ENCODE assay signal across 18 mouse cellular contexts in the genomic region with DNA sequence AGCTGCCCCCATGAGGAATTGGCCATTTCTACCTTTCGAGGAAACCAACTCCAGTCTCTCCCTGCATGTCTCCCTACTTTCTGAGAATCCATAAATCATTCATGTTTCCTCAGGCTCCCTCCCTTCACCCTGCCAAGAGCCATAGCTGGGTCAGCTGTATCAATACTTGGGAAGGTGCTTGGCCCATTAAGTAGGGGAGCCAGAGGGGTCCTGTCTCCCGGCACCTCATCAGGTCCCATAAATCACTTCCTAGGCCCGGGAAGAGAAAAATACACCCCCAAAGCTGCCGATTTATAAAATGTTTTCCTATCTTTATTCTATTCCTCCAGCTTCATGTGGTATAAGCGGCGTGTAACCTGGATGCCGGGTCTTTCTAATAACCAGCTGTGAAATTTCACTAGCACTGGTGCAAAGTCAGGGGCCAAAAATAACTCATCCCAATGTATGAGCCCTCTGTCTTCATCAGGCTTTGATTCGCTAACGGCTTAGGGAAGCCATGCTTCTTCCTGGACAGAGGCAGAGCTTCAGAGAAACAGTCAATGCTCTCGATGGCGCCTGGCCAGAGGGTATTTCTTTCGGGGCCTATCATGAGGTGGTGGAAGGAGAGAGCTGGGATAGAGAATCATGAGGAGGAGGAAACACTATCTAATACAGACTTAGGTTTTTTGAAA.
"Had no signal": no experiment of that assay in that cellular context is flagged by ENCODE, and none has a peak within 500 bp of the region (broad histone marks: within the 10 kb centered on the region; RNA-seq: fewer than 3 reads in every experiment).

No protein-coding gene starts in this region.

- ATAC-seq: hindbrain, embryonic 16.5 days; intestine, embryonic 15.5 days; midbrain, embryonic 13.5 days; midbrain, embryonic 16.5 days had no signal

- DNase-seq: kidney, adult 11 months; kidney, adult 8-10 months; kidney, postnatal 36 days; left cerebral cortex, postnatal 4 days; liver, embryonic 13.5 days; retina, postnatal 1 day; right cerebral cortex, postnatal 25 days; thymus, adult 18-20 months; thymus, postnatal 36 days had no signal

- H3K27ac ChIP-seq: intestine, embryonic 15.5 days; limb, embryonic 13.5 days; liver, embryonic 13.5 days; midbrain, embryonic 10.5 days; midbrain, embryonic 13.5 days; neural tube, embryonic 13.5 days had no signal

- H3K9ac ChIP-seq: intestine, embryonic 15.5 days; limb, embryonic 13.5 days; liver, embryonic 13.5 days; midbrain, embryonic 13.5 days; neural tube, embryonic 13.5 days had no signal

- H3K36me3 ChIP-seq: intestine, embryonic 15.5 days; limb, embryonic 13.5 days; liver, embryonic 13.5 days; midbrain, embryonic 10.5 days; midbrain, embryonic 13.5 days; neural tube, embryonic 13.5 days had no signal

- H3K4me1 ChIP-seq: intestine, embryonic 15.5 days; liver, embryonic 13.5 days; megakaryocyte, embryonic 14.5 days had no signal

- H3K27me3 ChIP-seq: intestine, embryonic 15.5 days; limb, embryonic 13.5 days; liver, embryonic 13.5 days; megakaryocyte, embryonic 14.5 days; midbrain, embryonic 13.5 days; neural tube, embryonic 13.5 days had no signal

- H3K9me3 ChIP-seq: intestine, embryonic 15.5 days; limb, embryonic 13.5 days; liver, embryonic 13.5 days; midbrain, embryonic 10.5 days; midbrain, embryonic 13.5 days; neural tube, embryonic 13.5 days had no signal

- H3K4me3 ChIP-seq: intestine, embryonic 15.5 days; limb, embryonic 13.5 days; liver, embryonic 13.5 days; megakaryocyte, embryonic 14.5 days; midbrain, embryonic 10.5 days; midbrain, embryonic 13.5 days; myocyte; neural tube, embryonic 13.5 days had no signal

- H3K4me2 ChIP-seq: intestine, embryonic 15.5 days; limb, embryonic 13.5 days; liver, embryonic 13.5 days; midbrain, embryonic 13.5 days; neural tube, embryonic 13.5 days had no signal
